Mouse (Mus musculus) naive thymus-derived CD4-positive, alpha-beta T cell, adult 2 months (primary cell): Measurements from ENCODE around the gene Gse1.

Source experiments
- DNase-seq: peaks from one replicate; pipeline ENCODE4 v3.0.0-alpha.2; 2011; ENCODE audit warnings: low read depth

Gene Gse1

DNA sequence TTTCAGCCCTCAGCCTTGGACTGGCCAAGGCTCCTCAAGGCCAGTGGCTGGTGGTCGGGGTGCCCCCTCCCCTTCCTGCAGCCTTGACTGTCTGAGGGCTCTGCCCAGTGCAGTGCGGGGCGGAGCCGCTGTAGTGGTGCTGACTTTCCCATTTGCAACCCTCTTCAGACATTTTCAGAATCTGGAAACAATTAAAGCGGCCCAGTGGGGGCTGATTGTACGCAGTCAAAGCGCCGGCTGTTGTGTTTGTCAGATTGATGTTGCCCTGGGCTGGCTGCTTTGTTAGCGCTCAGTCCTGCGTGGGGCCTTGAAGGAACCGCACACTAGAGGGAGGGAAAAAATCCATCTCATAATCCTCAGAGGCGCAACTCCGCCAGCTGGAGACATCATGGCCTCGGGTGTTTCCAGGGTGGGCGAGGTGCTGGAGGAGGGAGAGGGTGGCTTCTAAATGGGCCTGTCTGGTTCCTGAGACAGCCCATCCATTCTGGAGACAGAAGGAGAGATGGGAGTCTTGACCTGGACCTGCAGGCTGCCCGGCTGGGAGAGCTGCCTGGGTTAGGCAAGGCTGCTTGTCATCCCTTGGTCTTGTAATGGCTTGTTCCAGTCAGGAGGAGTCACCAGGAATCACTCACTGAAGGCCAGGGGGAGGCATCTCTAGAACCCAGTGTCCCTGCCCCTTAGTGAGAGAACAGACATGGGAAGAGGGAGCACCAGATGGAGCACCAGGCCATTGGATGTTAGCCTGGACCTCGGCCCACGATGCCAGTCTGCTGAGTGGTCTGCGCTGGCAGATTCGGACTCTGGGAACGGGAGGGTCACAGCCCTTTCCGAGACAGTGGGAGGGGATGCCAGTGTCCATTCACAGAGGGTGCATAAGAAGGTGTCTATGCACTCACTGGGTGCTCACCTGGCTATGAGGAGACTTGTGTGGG lies 70.6 kb downstream of the Gse1 start:
- DNase-seq, result no peak

DNA sequence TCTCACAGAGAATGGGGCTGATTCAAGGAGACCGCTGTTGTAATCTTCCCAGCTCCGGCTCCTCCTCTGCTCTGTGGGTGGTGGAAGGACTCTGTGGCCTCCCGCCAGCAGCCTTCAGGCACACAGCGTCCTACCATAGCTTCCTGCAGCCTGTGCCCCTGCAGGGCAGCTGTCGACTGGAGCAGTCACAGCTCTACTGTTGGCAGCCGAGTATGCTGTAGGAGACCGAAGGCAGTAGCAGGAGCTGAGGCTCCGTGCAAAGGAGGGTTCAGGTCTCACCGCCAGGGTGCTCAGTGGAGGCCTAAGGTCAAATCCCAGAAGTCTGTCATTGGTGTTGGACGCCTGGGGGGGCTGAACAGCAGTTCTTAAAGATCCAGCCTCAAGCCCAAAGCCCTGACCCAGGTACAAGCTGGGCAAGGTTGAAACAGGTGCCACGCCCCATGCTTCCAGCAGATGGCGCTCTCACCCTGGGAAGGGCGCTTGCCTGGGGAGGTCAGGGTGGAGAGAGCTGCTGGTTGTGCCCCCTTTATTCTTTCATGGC lies 72.4 kb downstream of the Gse1 start:
- DNase-seq, result peak; percentile 77

DNA sequence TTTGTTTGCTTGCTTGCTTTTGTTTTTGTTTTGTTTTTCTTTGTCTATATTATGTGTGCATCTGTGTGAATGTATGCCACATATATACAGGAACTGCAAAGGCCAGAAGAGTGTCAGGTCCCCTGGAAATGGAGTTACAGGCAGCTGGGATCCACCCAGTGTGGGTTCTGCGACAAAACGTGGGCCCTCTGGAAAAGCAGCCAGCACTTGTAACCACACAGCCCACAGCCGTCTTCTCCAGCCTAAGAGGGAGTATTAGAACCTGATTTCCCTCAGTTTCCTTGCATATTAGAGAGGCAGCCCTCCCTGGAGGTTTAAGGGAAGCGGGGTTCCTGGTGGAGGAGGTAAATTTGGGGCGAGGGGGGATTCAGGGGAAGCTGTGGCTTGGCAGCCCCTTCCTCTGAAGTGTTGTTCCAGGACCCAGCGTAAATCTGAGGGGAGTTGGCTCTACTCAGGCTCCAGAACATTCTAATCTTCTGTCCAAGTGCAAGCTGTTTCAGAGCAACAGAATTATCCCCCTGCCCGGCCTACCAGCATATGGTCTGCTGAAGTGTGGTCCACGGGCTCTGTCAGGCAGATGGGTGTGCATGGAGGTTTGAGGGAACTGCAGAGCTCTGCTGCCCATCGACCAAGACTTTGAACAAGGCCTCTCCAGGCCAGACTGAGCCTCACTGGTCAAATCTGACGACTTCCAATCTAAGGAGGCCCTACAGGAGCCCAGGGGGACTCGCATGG lies 74.9 kb downstream of the Gse1 start:
- DNase-seq, result no peak

DNA sequence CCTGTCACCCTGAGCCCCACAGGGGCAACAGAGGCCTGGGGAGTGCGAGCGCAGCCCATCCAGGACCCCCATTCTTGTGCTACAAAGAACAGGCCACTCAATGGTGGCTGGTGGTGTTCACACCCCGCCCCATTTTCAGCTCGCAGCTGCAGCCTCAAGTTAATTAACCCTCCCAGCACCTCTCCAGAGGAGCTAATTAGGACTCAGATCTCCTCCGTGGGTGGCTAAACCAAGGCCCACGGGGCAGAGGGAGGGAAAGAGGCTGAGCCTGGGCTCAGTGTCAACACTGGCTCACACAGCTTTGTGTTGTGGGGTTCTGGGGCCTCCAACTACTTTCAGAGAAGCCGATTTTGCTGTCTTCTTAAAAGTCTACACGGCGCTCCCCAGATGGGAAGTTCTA lies 75.8 kb downstream of the Gse1 start:
- DNase-seq, result no peak

DNA sequence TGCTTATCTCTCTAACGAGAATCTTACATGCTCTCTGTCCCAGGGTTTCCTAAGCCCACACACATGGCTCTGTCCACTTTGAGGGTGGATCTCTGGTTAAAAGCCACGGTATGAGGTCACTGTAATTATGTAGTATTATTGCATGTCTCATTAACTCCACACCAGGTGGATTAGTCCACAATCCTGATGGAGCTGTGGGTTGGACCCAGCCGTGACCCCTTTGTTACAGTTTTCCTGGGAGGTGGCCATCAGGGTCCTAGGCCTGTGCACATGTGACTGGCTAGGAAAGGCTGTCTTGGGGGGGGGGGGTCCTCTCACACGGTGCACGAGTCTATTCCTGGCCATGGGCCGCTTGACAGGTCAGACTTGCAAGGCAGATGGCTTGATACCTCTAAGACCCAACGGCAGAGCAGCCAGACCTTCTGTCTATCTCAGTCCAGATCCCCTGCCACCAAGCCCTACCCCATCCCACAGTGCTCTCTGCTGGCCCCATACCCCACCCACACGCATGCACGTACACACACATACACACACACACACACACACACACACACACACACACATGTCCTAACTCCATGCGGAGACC lies 77.6 kb downstream of the Gse1 start:
- DNase-seq, result no peak

DNA sequence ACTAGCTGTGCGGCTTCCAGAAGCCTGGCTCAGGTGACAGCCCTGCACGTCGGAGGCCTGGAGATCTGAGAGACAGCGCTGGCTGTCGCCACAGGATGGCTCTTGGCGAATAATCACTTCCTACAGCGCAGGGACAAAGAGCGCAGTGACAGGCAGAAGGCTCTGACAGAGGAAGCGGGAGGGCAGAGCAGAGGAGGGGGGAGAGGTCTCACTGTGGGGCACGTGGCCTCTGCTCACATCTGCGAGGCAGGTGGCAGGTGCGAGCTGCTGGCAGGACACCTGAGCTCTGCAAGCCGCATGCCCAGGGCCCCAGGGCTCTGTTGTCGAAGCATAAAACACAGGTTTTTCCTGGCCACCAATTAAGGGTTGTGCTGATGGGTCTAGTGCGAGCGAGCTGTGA lies 78.8 kb downstream of the Gse1 start:
- DNase-seq, result peak; percentile 42

DNA sequence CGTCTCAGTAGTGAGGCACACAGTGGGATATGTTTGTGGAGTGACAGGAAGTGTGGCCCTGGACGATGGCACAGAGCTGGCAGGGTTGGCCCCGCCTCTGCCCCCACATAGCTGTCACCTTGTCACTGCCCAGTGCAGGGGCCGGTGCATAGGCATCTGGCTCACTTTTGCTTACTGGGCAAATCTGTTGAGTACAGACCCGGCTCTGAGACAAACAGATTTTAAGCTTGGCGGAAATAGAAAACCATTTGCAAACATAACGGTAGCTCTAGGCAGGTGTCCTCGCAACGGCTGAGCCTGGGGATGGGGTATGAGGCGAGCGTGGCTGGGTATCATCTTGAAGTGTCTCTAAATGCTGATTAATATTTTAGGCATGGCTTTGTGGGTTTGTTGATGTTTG lies 79.3 kb downstream of the Gse1 start:
- no peak for DNase-seq

DNA sequence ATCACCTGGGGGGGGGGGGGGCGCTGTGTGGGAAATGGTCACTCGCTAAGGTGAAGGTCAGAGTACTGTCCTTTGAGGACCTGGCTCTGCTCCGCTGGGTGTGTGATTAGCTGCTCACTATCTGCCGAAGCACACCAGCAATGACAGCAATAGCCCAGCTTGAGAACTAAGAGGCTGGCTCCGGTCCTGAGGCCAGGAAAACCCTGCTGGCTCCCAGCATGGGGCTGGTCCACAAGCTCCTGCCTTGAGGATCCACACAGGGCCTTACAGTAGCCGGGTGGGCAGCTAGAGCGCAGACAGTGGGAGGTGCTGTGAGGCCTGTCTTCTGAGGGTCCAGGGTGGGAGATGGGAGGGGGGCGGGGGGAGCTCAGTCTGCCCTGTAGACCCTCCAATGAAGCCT lies 79.9 kb downstream of the Gse1 start:
- DNase-seq, result no peak

DNA sequence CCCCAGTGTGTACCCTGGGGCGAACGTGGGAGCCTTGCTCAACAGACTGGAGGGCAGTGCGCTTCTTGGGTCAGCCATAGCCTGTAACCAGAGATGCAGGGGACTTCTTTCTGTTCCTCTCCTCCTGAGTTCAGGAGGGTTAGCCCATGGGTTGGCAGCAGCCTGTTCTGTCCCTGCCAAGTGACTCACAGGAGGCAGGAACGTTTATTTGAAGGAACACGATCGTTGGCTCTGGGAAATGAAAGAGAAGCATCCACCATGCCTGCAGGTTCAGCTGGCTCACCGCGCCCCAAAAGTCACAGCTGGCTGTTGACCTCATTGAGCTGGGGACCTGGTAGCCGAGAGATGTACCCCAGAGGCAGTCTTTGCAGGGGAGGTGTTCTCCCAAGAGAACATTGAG lies 80.3 kb downstream of the Gse1 start:
- no peak for DNase-seq

DNA sequence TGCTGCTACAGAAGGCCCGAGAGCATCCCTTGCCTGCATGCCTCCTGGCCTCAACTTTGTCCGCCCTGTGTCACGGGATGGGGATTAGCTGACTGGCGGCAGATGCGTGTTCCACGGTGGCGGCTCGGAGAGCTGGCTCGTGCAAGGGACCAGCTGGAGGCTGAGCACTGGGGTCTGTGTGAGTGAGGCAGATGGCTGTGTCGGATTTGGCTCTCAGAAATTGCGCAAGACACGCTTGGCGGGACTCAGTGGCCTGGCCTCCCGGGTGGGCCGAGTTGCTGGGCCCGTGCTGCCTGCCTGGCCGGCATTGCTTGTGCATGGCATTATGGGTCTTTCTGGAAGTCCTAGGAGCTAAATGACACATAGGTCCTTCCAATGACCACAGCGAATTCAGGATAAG lies 81.1 kb downstream of the Gse1 start:
- DNase-seq, result no peak

DNA sequence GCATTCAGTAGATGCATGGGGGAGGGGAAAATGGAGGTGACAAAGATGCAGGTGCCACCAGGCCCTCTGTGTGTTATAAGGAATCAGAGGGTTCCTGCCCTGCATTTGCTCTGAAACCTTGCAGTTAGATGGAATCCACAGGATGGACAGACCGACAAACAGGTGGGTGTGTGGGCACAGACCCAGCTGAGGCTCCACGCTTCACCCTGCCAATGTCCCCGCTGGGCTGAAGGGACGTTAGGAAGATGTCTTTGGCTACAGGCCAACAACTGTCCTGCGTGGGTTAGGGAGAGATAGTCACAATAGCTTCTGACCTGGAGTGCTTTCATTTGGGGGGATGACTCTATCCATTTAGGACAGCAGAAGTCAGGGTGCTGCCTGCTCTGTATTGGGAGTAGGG lies 81.8 kb downstream of the Gse1 start:
- no peak for DNase-seq

DNA sequence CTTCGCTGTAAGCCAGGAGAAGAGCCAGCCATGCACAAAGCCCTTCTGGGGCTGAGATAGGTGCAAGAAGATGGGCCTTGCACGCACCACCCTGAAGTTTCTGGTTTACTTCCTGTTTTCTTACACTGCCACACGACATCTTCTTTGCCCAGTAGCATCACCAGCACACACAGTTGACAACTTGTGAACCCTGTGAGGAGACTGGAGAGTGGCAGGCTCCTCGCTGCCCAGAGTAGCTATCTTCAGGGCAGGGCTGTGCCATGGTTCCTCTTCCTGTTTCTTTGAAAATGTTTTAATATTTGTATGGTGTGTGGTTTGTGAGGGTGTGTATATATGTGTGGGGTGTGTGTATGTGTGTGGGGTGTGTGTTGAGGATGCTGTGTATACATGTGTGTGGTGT lies 84.2 kb downstream of the Gse1 start:
- DNase-seq, result no peak

DNA sequence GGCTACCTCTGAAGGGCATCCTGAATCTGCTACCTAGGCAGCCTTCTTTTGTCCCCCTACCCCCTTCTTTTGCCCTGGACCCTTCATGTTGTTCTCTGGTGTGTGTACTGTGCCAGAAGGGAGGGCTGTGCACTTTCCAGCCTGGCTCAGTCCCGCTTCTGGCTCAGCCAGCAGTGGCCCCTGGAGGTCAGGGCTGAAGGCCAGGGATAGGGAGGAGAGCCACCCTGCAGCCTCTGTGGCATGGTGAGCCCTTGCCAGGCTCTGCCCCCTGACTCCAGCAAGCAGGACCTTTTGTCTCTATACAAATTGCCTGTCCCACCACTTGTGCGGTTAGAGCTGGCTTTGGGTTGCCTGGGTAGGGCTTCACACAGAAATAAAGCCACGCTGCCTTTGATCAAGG lies 85.4 kb downstream of the Gse1 start:
- DNase-seq, result no peak

DNA sequence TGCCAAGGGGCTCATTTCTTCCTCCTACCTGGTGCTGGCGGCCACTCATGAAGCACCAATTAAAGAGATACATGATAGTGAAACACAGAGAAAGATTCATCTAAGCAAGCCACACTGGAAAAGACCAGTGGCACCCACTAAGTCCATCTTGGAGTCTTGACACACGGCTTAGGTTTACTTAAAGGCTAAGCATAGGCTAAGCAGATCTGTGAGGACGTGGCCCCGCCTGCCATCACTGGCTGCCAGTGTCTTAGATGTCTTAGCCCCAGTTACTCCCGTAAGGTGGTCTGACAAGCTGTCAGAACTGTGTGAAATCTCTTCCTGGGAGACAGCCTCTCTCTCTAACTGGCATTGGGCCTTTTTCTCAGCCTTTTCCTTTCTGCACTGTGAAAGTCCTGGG lies 86.7 kb downstream of the Gse1 start:
- no peak for DNase-seq

DNA sequence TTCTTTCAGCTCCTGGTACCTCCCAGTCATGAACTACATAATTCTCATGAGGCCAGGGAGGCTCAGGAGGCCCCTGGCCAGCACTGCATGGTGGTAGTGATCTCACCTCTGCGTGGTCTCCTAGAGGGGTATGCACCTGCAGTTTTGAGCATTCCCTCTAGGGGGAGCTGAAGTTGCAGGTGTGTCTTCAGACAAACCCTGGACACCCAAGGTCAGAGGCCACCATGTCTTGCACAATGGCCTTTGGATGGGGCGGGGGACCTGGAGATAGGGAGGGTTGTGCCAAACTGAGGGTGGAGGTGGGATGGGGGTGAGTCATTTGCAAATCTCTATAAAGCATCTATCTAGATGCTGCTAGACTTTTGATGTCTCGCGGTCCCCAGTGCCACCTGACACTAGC lies 87.4 kb downstream of the Gse1 start:
- peak; percentile 61 for DNase-seq

DNA sequence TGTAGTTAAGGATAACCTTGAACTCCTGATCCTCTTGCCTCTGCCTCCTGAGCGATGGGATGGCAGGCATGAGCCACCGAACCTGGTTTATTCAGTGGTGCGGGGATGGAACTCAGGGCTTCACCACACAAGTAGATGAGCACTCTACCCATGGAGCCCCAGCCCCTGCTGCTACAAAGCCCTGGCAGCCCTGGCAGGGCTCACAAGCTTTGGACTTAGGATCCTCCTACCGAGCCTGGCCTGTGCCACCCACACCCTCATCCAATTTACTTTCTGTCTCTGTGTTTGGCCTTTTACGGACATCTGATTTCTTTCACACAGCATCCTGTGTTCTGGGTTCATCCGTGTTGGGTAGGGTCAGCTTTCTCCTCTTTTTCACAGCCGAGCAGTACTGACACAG lies 88.5 kb downstream of the Gse1 start:
- no peak for DNase-seq

DNA sequence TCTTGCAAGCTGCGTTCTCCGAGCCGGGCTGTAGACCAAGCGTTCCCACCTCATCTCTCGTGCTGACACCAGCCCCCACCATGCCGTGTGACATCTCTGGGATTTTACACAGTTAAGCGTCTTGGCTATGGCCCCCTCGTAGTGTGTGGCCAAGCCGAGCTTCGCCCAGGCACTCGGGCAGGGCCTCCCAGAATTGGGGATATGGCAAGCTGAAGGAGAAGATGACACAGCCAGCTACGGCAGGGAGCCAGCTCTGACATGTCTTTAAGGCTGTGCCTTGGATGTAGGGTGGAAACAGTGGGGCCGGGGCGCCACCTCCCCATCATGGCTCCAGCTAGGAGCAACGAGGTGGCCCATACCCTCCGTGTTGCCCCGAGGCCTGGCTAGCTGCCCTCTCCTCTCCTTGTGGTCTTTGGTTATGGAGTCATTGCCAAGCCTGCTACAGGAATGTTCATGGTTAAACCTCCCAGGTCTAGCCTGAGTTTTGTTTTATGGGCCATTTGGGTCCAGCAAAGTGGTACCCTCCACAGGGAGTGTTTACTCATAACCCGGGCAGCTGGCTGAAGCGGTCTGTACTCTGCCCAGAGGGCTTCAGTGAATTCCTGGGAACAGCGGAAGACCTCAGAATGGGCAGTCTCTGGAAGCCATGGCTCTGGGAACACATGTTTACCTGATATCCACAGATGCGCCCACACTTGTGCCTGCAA lies 89.0 kb downstream of the Gse1 start:
- no peak for DNase-seq

DNA sequence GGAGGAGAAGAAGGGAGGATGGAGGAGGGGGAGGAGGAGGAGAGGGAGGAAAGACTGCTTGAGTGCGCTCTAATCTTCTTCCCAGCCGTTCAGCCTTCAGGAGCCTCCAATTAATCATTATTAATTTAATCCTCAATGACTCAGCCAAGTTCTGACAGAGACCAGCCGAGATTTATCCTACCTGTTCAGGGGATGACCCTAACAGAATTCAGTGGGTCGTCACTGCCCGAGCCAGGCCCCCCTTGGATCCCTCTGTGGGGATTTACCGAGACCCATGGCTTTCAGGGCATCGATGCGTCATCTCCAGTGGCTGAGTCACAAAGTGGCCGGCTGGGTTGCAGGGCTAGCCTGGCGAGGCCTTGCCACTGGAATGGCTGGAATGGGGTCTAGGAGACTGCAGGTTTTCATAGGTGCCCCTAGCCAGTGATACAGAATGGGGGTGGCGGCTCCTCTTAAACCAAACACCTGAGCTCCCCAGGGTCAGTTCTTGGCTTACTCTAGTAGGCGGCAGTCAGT lies 90.3 kb downstream of the Gse1 start:
- no peak for DNase-seq

DNA sequence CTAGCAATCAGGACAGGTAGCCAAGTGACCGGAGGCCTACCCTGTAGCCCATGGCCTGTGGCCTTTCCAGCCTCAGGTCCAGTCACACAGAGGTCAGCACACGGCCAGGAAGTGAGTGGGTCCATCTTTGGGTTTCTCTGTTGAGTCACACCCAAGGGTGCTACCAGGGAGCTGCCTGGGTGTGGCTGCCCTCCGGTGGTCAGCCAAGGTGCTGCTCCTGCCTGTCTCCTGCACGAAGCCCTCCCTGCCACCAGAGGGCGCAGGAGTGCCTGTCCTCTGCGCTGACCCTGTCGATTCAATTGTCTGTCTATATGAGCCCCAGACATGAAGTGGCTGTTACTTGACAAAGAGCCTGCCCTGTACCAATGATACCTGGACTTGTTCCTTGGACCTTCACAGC lies 91.2 kb downstream of the Gse1 start:
- peak; percentile 87 for DNase-seq

DNA sequence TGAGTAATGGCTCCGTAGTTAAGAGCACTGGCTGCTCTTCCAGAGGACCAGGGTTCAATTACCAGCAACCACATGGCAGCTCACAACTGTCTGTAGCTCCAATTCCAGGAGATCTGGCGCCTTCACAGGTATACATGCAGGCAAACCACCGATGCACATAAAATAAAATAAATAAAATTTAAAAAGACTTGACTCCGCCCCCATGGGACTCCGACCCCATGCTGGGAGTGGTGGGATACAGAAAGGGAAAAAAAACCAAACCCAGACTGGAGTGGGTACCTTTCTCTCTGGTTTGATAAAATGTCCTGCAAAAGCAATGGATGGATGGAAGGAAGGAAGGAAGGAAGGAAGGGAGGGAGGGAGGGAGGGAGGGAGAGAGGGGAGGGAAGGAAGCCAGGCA lies 91.9 kb downstream of the Gse1 start:
- DNase-seq, result no peak

DNA sequence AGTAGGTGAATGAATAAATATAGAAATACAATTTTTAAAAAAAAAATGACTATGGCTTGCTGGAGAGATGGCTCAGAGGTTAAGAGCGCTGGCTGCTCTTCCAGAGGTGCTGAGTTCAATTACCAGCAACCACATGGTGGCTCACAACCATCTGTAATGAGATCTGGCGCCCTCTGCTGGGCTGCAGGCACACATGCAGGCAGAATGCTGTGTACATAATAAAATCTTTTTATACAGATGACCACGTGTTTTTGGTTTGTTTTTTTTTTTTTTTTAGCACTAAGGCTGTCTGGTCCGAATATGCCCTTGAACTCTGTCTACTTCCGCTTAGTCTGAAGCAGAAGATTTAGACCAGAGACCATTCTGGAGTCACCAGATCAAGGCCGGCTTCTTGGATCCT lies 93.5 kb downstream of the Gse1 start:
- peak; percentile 64 for DNase-seq

DNA sequence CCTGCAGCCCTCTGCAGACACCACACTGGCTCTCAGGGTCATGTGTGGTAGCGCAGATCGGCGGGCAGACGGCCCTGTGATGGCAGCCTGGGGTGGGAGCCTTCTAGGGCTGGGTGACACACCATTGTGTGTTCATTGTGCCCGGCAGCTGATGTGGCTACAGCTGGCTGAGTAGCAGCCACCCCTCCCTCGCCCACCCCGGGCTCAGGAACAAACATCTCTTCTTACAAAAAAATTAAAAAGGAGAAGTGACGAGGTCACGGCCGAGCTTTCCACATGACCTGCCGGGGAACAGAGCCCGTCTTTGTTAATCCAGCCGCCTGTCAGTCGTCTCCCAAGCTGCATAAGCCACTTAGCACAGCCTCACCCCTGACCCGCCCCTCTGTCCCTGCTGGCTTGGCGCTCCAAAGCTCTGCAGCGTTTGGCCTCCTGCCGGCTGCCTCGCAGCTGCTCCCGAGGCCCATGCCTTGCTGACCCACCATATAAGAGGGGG lies 94.7 kb downstream of the Gse1 start:
- no peak for DNase-seq
